Mouse (Mus musculus) lung, adult 2 months (tissue): ENCODE data around the gene Zfp644.

Experiments used
- CTCF ChIP-seq: fragments of 200-500 bp; IDR thresholded peaks from 2 replicates; pipeline ENCODE4 v1.5.1; 2011; ENCODE audit warnings: mild to moderate bottlenecking, low read length, control low read depth; ENCODE audit not compliant: insufficient read depth
- POLR2A ChIP-seq: fragments of 200-500 bp; IDR thresholded peaks from 2 replicates; pipeline ENCODE4 v1.6.1; 2011; ENCODE audit warnings: low read depth, mild to moderate bottlenecking, control low read depth, low read length, borderline replicate concordance; ENCODE audit errors: extremely low read depth

GRCm38 (mm10) chr5:106640235-106640809 is 56.8 kb downstream of the Zfp644 start:
- TF ChIP-seq CTCF, result no peak
- no peak for TF ChIP-seq POLR2A
